ENCODE assay signal across 8 mouse cellular contexts in the genomic region with DNA sequence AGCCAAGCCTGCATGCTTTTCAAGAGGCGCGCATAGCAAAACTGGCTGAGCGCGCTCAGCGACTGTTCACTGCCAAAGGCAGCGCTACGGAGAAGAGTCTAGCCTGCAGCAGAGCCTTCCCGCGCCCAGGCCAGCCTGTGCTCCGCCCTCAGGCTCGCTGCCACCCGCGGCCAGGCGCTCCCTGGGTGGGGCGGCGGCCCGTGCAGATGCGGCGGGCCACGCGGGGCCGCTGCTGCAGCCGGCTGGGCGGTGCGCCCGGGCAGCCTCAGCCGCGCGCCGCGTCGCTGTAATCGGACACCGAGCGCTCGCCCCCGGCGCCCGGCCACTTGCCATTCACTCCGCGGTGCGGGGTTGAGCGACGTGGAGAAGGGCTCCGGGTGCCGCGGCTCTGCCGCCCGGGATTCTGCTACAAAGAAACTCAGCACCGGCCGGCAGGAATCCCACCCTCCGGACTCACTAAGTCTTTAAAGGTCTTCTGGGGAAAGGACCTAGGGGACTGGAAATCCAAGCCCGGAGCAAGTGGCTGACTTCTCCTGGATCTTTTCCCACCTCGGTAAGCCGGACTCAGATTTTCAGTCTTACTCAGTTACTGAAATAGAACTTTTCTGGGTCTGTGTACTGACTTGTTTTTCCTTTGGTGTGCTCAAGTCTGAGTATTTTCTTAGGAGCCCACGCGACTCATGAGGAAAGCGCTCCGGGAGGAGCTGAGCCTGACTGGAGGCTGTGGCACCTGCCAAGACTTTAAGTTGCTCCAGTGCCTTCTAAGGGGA. TPM values are rescaled to one million over a fixed set of nuclear protein-coding genes. Genes with fewer than 3 reads are reported as not detected.
DNase-seq lines count a peak whose midpoint lies in the region; ATAC-seq and TF ChIP-seq lines count a peak whose summit lies in the region.

No protein-coding gene starts in this region.

- TF ChIP-seq POLR2A in cerebellum, adult 2 months (IDR thresholded peaks at IDR 0.05; ENCODE audit: borderline replicate concordance, insufficient read depth, low read length) = no peak
- no peak for TF ChIP-seq POLR2A in heart, adult 2 months (IDR thresholded peaks at IDR 0.05; ENCODE audit: insufficient read depth, low read depth, low read length)
- TF ChIP-seq POLR2A in testis, adult 2 months (IDR thresholded peaks at IDR 0.05; ENCODE audit: control insufficient read depth, low read depth, low read length) = peak; percentile 16

- H3K9me3 ChIP-seq in embryonic facial prominence, embryonic 15.5 days (replicated peaks) = no peaks in the 10 kb centered on the region
- no peaks in the 10 kb centered on the region for H3K9me3 ChIP-seq in midbrain, embryonic 15.5 days

- H3K27me3 ChIP-seq in cerebellum, adult 2 months (ENCODE audit: control insufficient read depth, insufficient read depth, low read length) = no peaks in the 10 kb centered on the region
- H3K27me3 ChIP-seq in embryonic facial prominence, embryonic 15.5 days = no peaks in the 10 kb centered on the region
- H3K27me3 ChIP-seq in heart, adult 2 months (ENCODE audit: control insufficient read depth, insufficient read depth, low read length) = no peaks in the 10 kb centered on the region
- H3K27me3 ChIP-seq in midbrain, embryonic 15.5 days (replicated peaks) = no peaks in the 10 kb centered on the region
- no peaks in the 10 kb centered on the region; the same call in 1 of the 2 replicates for H3K27me3 ChIP-seq in testis, adult 2 months (ENCODE audit: control insufficient read depth, insufficient read depth, low read length)

- ATAC-seq in embryonic facial prominence, embryonic 15.5 days (ENCODE audit: insufficient number of reproducible peaks, low FRiP score, low TSS enrichment, low read depth) = peak; percentile 93
- peak; percentile 94 for ATAC-seq in midbrain, embryonic 15.5 days (replicated peaks)

- TF ChIP-seq CTCF in cerebellum, adult 2 months (IDR thresholded peaks at IDR 0.05; ENCODE audit: borderline replicate concordance, insufficient read depth, low read depth, low read length) = no peak
- peak; percentile 29 for TF ChIP-seq CTCF in heart, adult 2 months (IDR thresholded peaks at IDR 0.05)
- TF ChIP-seq CTCF in testis, adult 2 months (IDR thresholded peaks at IDR 0.05; ENCODE audit: control insufficient read depth, insufficient read depth, insufficient replicate concordance, low read depth, low read length) = no peak

- no peak overlapping the region for H3K27ac ChIP-seq in cerebellum, adult 2 months (ENCODE audit: insufficient read depth, low read length)
- H3K27ac ChIP-seq in embryonic facial prominence, embryonic 15.5 days (replicated peaks) = peak overlapping the region; percentile 83
- H3K27ac ChIP-seq in heart, adult 2 months = peak overlapping the region; percentile 63
- H3K27ac ChIP-seq in midbrain, embryonic 15.5 days = peak overlapping the region; percentile 72
- peak overlapping the region; percentile 74 for H3K27ac ChIP-seq in testis, adult 2 months (ENCODE audit: control insufficient read depth, insufficient read depth, low read depth, low read length)

- intact Hi-C loops in heart, adult 2 months (cut with DNase I) = loop anchor here (1.0 to 10.0 kb wide), 3 partner anchors 192 to 627 kb away; no protein-coding TSS in a partner anchor

- DNase-seq in cerebellum, adult 2 months = peak; percentile 15
- no peak for DNase-seq in cerebellum, adult 9-10 months
- DNase-seq in heart, adult 2 months = peak; percentile 86 to 90
- peak; percentile 83 for DNase-seq in kidney, adult 18-20 months
- DNase-seq in liver = peak; percentile 42

- no peaks in the 10 kb centered on the region for H3K4me1 ChIP-seq in cerebellum, adult 2 months (ENCODE audit: control insufficient read depth, insufficient read depth, low read length)
- no peaks in the 10 kb centered on the region for H3K4me1 ChIP-seq in embryonic facial prominence, embryonic 15.5 days
- no peaks in the 10 kb centered on the region for H3K4me1 ChIP-seq in heart, adult 2 months (ENCODE audit: control insufficient read depth, insufficient read depth, low read length)
- peaks cover 15% of the 10 kb centered on the region for H3K4me1 ChIP-seq in midbrain, embryonic 15.5 days
- H3K4me1 ChIP-seq in testis, adult 2 months (ENCODE audit: control insufficient read depth, insufficient read depth, low read length) = peaks cover 5% of the 10 kb centered on the region

- H3K36me3 ChIP-seq in embryonic facial prominence, embryonic 15.5 days = no peaks in the 10 kb centered on the region
- H3K36me3 ChIP-seq in heart, adult 2 months (ENCODE audit: control insufficient read depth, insufficient read depth, low read length) = no peaks in the 10 kb centered on the region
- H3K36me3 ChIP-seq in midbrain, embryonic 15.5 days (replicated peaks) = no peaks in the 10 kb centered on the region
- H3K36me3 ChIP-seq in testis, adult 2 months (ENCODE audit: control insufficient read depth, insufficient read depth, low read length) = no peaks in the 10 kb centered on the region

- peak overlapping the region; percentile 62 for H3K4me2 ChIP-seq in embryonic facial prominence, embryonic 15.5 days (replicated peaks)
- peak overlapping the region; percentile 95 for H3K4me2 ChIP-seq in midbrain, embryonic 15.5 days

- H3K4me3 ChIP-seq in cerebellum, adult 2 months (replicated peaks; ENCODE audit: insufficient read depth, low read depth, low read length) = peak overlapping the region; percentile 42
- H3K4me3 ChIP-seq in embryonic facial prominence, embryonic 15.5 days (replicated peaks) = peak overlapping the region; percentile 63
- peak overlapping the region; percentile 65 for H3K4me3 ChIP-seq in heart, adult 2 months
- peak overlapping the region; percentile 85 for H3K4me3 ChIP-seq in midbrain, embryonic 15.5 days
- peak overlapping the region; percentile 84 for H3K4me3 ChIP-seq in testis, adult 2 months (ENCODE audit: control insufficient read depth, low read depth, low read length)

- H3K79me2 ChIP-seq in heart, adult 2 months (replicated peaks; ENCODE audit: control insufficient read depth, insufficient read depth, low read length) = no peaks in the 10 kb centered on the region

- WGBS in cerebellum, adult 2 months = under 1% methylated on average over 59 of the region's 59 CpGs
- under 1% methylated on average over 50 of the region's 59 CpGs for whole genome bisulfite sequencing in embryonic facial prominence, embryonic 15.5 days
- under 1% methylated on average over 59 of the region's 59 CpGs for WGBS in heart, adult 2 months
- WGBS in midbrain, embryonic 15.5 days = under 1% methylated on average over 59 of the region's 59 CpGs

- no peak for TF ChIP-seq EP300 in heart, adult 2 months (IDR thresholded peaks at IDR 0.05; ENCODE audit: insufficient read depth, low read depth, low read length)

- peak overlapping the region; percentile 46 for H3K9ac ChIP-seq in embryonic facial prominence, embryonic 15.5 days
- H3K9ac ChIP-seq in heart, adult 2 months (ENCODE audit: low read depth, low read length) = peak overlapping the region; percentile 43; the same call in 1 of the 2 replicates
- peak overlapping the region; percentile 71 for H3K9ac ChIP-seq in midbrain, embryonic 15.5 days

RNA-seq across cellular contexts. Expression of gene Sema3c, which starts 0.5 kb away (rescaled TPM):
- polyA plus RNA-seq in cerebellum, adult 2 months (2012; rRNA removed) = 6.1 and 6.7 TPM in 2 replicates
- polyA plus RNA-seq in embryonic facial prominence, embryonic 15.5 days (2015; fragmentation: Nextera tagmentation; extraction: Ambion mirVana) = 38.5 and 40.6 TPM in 2 replicates
- 10 to 100 TPM; 14.0 to 14.3 TPM for total RNA-seq in heart, adult 2 months (2021)
- polyA plus RNA-seq in heart, adult 2 months (2012; rRNA removed) = 3.9 and 7.4 TPM in 2 replicates
- polyA plus RNA-seq in midbrain, embryonic 15.5 days (2015; fragmentation: Nextera tagmentation; extraction: Ambion mirVana) = 11.1 and 13.7 TPM in 2 replicates
- 2.2 and 2.5 TPM in 2 replicates for polyA plus RNA-seq in testis, adult 2 months (2012; rRNA removed)
